Mouse (Mus musculus) liver, embryonic 14.5 days (tissue): ENCODE results near the gene Haus3. TPM values are rescaled to one million over a fixed set of nuclear protein-coding genes. Genes with fewer than 3 reads are reported as not detected.

ENCODE experiments used
- ATAC-seq: fragments of 200-750 bp; cut with Nextera tagmentation; 2 replicates; pipeline ENCODE4 v1.8.0; 2017; ENCODE audit warnings: moderate number of reproducible peaks, mild to moderate bottlenecking, moderate library complexity; ENCODE audit not compliant: insufficient read depth
- DNase-seq, 3 experiments: peaks; one replicate each; pipeline ENCODE4 v3.0.0-alpha.2; 2012 to 2013; ENCODE audit warnings: low read depth in 3 of 3, low spot score in 3 of 3
- H3K27ac ChIP-seq: fragments of 300-500 bp; sonication (generic); 2 replicates; pipeline ENCODE4 v1.5.1; 2014; ENCODE audit warnings: moderate library complexity, mild to moderate bottlenecking, control low read depth, inconsistent platforms
- H3K27me3 ChIP-seq: fragments of 300-500 bp; sonication (generic); 2 replicates; pipeline ENCODE4 v1.6.1; 2014; ENCODE audit warnings: mild to moderate bottlenecking, low read length, moderate library complexity; ENCODE audit not compliant: control insufficient read depth, insufficient read depth
- H3K36me3 ChIP-seq: fragments of 300-500 bp; sonication (generic); replicated peaks from 2 replicates; pipeline ENCODE4 v1.6.1; 2014; ENCODE audit warnings: low read depth; ENCODE audit not compliant: control insufficient read depth, insufficient read depth
- H3K4me1 ChIP-seq, 2 experiments: fragments of 200-500 bp in 1 of 2; fragments of 300-500 bp in 1 of 2; sonication (generic) in 1 of 2; replicated peaks; 2 replicates each; pipeline ENCODE4 v1.6.1; 2012 to 2014; ENCODE audit warnings: antibody characterized with exemption in 1 of 2, inconsistent platforms in 1 of 2, low read length in 1 of 2; ENCODE audit not compliant: control insufficient read depth in 2 of 2, insufficient read depth in 2 of 2
- H3K4me2 ChIP-seq: fragments of 300-500 bp; sonication (generic); 2 replicates; pipeline ENCODE4 v1.6.1; 2014; ENCODE audit warnings: low read depth, mild to moderate bottlenecking, control low read depth, moderate library complexity
- H3K4me3 ChIP-seq, 2 experiments: fragments of 200-500 bp in 1 of 2; fragments of 300-500 bp in 1 of 2; sonication (generic) in 1 of 2; 2 replicates each; pipeline ENCODE4 v1.5.1; 2012 to 2014; ENCODE audit warnings: low read depth in 2 of 2, low read length in 2 of 2, mild to moderate bottlenecking in 2 of 2, control low read depth in 1 of 2, inconsistent platforms in 1 of 2, moderate library complexity in 1 of 2; ENCODE audit not compliant: insufficient read depth in 1 of 2
- H3K9ac ChIP-seq: fragments of 300-500 bp; sonication (generic); replicated peaks from 2 replicates; pipeline ENCODE4 v1.6.1; 2014; ENCODE audit warnings: mild to moderate bottlenecking, control low read depth, moderate library complexity
- H3K9me3 ChIP-seq: fragments of 300-500 bp; sonication (generic); 2 replicates; pipeline ENCODE4 v1.6.1; 2016; ENCODE audit warnings: low read length, mixed read lengths; ENCODE audit not compliant: control insufficient read depth
- CTCF ChIP-seq: IDR thresholded peaks from 2 replicates; pipeline ENCODE4 v1.5.1; 2016; ENCODE audit warnings: antibody characterized with exemption, low read depth, control low read depth
- EP300 ChIP-seq: IDR thresholded peaks from 2 replicates; pipeline ENCODE4 v1.6.1; 2016; ENCODE audit warnings: antibody characterized with exemption, low read depth
- WGBS: fragments of 180-500 bp; shearing (Covaris S2); extraction: QIAGEN DNeasy Blood & Tissue Kit; methylation state at CpG from one replicate; pipeline ENCODE4 v1.1.7; 2014; ENCODE audit not compliant: insufficient replicate concordance; 5-methylcytosine and 5-hydroxymethylcytosine counted together
- polyA plus RNA-seq, 2 experiments: library from polyadenylated mRNA; depleted of rRNA in 1 of 2; stranded (reverse) in 1 of 2; unstranded in 1 of 2; fragments of >200 nt; fragmentation: Nextera tagmentation in 1 of 2; extraction: Ambion mirVana in 1 of 2; gene quantifications; 2 replicates each; pipeline versions ENCODE4 v1.2.1 to v1.2.3; 2012 to 2014

Haus3 gene
- polyA plus RNA-seq, 2 experiments, result 9.3 to 21.7 TPM

DNA sequence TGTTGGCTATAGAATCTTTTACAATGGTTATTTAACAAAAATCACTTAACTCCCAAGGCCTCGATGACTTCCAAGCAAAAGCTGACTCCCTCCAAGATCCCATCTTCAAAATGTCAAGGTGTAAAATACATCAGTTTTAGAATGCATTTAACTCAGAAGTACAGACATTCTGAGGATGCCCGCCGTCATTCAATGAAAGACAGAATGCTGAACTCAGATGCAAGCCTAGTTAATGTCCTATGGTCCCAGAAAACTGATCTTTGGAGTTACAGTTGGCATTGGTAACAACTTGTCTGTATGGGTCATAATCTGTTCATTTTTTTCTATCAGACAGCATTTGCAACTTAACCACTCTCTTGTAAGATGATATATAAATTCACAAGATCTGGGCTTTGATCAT is 627 bp upstream of the Haus3 start:
- no peak for TF ChIP-seq CTCF
- TF ChIP-seq EP300, result no peak
- Histone ChIP-seq H3K27ac (peak overlapping the region; percentile 59), H3K9me3 (no peaks in the 10 kb centered on the region), H3K9ac (peak overlapping the region; percentile 68), H3K4me1 (peaks cover 3 to 12% of the 10 kb centered on the region in 2 experiments; a peak in 3 of 4 replicates), H3K36me3 (peaks cover under 1% of the 10 kb centered on the region; the same call in 1 of the 2 replicates), H3K27me3 (no peaks in the 10 kb centered on the region), H3K4me3 (peak overlapping the region; percentile 78 to 79), H3K4me2 (peak overlapping the region; percentile 72)
- DNase-seq (no peak), ATAC-seq (no peak)
- 46% methylated on average over 3 of the region's 3 CpGs for WGBS

DNA sequence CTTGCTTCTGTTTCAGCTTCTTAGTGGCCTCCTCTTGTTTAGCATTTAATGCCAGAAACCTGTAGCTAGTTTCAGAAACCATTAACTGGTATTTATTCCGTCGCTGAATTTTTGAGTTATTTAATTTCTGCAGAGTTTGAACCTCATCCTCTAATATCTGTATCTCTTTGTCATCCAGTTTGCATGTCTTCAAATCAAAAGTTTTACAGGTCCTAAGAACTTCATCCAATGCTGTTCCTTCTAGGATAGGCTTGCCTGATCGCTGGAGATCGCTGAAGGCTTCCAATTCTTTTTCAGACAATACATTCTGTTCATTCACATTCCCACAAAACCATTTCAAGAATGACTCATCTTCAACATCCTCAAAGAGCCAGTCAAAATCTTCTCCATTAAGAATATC is 1.5 kb downstream of the Haus3 start:
- ATAC-seq, result no peak
- Histone ChIP-seq H3K9me3 (no peaks in the 10 kb centered on the region), H3K27ac (no peak overlapping the region), H3K9ac (peak overlapping the region; percentile 25; the same call in 1 of the 2 replicates), H3K27me3 (no peaks in the 10 kb centered on the region), H3K36me3 (peaks cover 12% of the 10 kb centered on the region), H3K4me3 (peak overlapping the region in 1 of 2 experiments; percentile 79; a peak in 2 of 4 replicates), H3K4me1 (peaks cover 3 to 12% of the 10 kb centered on the region in 2 experiments; a peak in 3 of 4 replicates), H3K4me2 (peak overlapping the region; percentile 73)
- DNase-seq, result no peak
- WGBS, result 68% methylated on average over 4 of the region's 4 CpGs
- no peak for TF ChIP-seq EP300
- no peak for TF ChIP-seq CTCF

DNA sequence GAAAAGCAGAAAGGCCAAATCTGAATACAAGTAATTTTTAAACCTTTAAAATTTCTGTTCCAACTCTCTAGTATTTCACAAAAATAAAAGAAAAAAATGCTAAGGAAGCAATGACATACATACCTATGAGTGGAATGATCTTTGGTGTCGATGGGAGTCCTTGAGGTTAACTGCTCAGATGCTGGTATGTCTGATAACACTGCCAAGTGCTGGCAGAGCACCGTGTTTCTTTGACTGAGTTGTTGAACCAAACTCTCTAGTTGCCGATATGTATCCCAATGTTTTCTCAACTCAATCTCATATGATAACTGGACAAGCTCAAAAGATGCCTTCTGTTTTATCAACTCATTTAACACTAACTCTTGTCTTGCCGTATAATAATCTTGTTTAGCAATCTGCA is 3.5 kb downstream of the Haus3 start:
- ATAC-seq, result no peak
- WGBS, result 10% methylated on average over 4 of the region's 4 CpGs
- Histone ChIP-seq H3K9me3 (no peaks in the 10 kb centered on the region), H3K4me3 (peak overlapping the region in 1 of 2 experiments; percentile 45; a peak in 3 of 4 replicates), H3K9ac (peak overlapping the region; percentile 56), H3K4me1 (peaks cover 3 to 12% of the 10 kb centered on the region in 2 experiments; a peak in 3 of 4 replicates), H3K27ac (no peak overlapping the region), H3K27me3 (no peaks in the 10 kb centered on the region), H3K4me2 (peak overlapping the region; percentile 67), H3K36me3 (peaks cover 16% of the 10 kb centered on the region)
- TF ChIP-seq CTCF, result no peak
- TF ChIP-seq EP300, result 0 out of 2 replicates have a peak, but pooled peaks have one; percentile 7
- DNase-seq, result peak in 1 of 3 experiments; percentile 15

DNA sequence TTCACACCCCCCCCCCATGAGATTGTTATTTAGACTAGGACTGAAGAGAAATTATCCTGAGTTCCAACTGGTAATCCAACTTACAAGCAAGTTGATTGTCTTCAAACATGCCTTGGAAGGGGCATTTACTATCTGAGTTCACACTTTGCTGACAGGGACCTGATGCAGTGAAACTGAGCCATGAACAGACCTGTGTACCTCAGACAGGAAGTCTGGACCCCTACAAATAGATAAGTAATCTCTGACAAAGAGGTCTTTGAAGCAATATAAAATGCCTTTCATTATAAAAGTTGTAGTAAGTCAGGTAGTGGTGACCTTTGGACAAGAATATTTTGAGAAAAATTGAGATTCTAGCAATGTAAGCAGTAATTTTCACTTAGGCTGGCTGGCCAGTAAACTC is 20.9 kb downstream of the Haus3 start:
- Histone ChIP-seq H3K27me3 (no peaks in the 10 kb centered on the region), H3K4me3 (no peak overlapping the region), H3K36me3 (no peaks in the 10 kb centered on the region), H3K4me2 (no peak overlapping the region), H3K9ac (no peak overlapping the region), H3K9me3 (no peaks in the 10 kb centered on the region), H3K27ac (no peak overlapping the region), H3K4me1 (no peaks in the 10 kb centered on the region)
- no peak for TF ChIP-seq EP300
- no peak for TF ChIP-seq CTCF
- no peak for ATAC-seq
- no peak for DNase-seq

DNA sequence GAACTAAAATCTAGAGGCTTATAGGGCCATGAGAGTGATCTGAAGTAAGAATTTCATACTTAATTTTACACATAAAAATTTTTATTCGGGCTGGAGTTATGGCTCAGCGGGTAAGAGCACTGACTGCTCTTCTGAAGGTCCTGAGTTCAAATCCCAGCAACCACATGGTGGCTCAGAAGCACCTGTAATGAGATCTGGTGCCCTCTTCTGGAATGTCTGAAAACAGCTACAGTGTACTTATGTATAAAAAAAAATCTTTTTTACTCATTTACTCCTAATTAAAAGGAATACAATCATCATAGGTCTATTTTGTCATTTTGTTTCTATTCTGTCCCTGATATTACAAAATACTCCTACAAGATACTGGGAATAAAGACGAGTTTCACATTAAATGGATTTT is 21.8 kb downstream of the Haus3 start:
- ATAC-seq (no peak), DNase-seq (no peak)
- Histone ChIP-seq H3K9ac (no peak overlapping the region), H3K27me3 (no peaks in the 10 kb centered on the region), H3K4me2 (no peak overlapping the region), H3K4me3 (no peak overlapping the region), H3K9me3 (no peaks in the 10 kb centered on the region), H3K36me3 (no peaks in the 10 kb centered on the region), H3K27ac (no peak overlapping the region), H3K4me1 (no peaks in the 10 kb centered on the region)
- WGBS, result 67% methylated on average over 3 of the region's 3 CpGs
- TF ChIP-seq CTCF (no peak; the same call in 1 of the 2 replicates), EP300 (no peak)
